Mouse (Mus musculus) T-helper 2 cell (primary cell): ENCODE data around the gene Tatdn3.

Experiments used
- in situ Hi-C: fragments of 300-600 bp; cut with MboI, MseI; formaldehyde crosslinking; loops from one replicate; pipeline ENCODE4 v1.15.1; 2025; ENCODE audit warnings: high pct_unique_total_duplicates

Gene Tatdn3

DNA sequence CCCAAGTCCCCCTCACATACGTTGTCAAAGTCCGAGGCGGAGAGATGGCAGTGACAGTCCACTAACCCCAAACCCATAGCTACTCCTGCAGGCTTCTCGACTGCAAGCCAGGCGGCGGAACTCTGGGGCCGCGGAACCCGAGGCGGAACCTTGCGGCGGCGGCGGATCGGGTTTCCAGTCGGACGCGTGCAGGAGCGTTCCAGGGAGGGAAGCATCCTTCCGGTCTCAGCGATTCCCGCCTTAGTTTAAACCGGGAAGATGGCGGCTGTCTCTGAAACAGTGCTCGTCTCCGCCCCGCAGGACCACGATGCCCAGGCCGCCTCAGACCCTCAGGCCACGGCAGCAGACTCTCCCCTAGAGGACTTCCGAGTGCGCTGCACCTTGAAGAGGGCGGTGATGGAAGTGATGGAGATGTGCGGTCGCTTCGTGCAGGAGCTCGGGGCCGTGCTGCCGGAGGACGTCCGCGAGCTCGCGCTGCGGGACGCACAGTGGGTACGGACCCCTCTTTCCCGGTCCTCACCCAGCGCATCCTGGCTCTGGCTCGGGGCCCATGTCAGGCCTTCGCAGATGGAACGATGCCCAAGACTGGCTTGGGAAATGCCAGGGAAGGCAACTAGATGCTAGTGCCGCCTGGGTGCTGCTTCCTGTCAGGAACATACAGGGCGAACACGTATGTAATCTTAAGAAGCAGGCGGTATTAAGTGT, at the start of gene Tatdn3, which contains the start of gene Nsl1:
TSS of gene Tatdn3 (minus strand) at position 152 of the 705 bp plus-strand sequence.
TSS of gene Nsl1 (plus strand) at position 232 of the 705 bp plus-strand sequence.
- in situ Hi-C loops: no loop called here

DNA sequence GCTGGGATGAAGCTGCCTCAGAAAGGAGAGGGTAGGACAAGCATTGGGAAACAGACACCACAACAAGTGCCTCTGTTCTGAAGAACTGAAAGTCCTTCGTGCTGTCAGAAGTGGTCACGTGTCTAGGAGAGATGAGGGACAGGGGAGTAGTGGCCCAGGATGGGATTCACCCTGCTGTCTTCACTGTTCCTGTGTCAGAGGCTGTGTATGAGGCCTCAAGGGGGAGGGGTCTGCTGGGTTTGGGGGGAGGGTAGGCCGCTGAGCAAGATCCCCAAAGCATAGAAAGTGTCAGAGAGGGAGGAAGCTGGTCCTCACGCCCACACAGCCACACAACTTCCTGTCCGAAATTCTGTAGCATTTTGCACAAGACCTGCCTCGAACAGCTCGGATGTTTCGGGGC, 48.4 kb upstream of the Tatdn3 start:
- in situ Hi-C loops: no loop called here

DNA sequence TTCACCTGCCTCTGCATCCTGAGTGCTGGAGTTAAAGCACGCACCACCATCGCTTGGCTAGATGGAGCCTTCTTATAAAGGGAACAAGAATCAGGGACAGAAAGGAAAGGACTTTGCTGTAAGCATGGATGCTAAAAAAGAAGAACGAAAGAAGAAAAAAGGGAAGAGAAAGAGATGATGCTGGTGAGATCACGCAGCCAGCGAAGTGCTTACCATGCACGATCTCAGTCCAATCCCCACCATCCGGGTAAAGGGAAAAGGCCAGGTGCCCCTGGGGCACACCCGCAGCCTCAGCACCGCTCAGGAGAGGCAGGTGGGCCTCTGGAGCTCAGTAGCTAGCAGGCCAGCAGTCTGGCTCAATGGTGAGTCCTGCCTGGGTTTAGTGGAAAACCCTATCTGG, 47.2 kb upstream of the Tatdn3 start:
- in situ Hi-C loops: no loop called here

DNA sequence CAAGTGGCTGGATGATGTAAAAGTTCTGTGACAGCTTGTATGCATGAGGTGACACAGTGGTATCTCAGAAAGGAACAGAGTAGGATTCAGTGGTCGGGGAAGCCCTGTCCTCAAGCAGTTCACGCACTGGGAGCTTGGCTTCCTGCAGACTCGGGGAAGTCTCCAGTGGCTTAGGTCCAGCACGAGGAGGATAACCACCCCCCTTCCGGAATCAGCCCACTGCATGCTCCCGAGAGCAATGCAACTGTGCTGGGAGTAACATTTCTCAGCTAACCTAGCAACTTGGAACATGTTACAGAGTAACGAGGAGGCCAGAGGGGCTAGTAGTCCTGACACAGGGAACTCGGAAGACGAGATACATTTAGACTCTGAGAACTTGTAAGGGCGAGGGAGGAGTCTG, 44.6 kb upstream of the Tatdn3 start:
- in situ Hi-C loops: no loop called here

DNA sequence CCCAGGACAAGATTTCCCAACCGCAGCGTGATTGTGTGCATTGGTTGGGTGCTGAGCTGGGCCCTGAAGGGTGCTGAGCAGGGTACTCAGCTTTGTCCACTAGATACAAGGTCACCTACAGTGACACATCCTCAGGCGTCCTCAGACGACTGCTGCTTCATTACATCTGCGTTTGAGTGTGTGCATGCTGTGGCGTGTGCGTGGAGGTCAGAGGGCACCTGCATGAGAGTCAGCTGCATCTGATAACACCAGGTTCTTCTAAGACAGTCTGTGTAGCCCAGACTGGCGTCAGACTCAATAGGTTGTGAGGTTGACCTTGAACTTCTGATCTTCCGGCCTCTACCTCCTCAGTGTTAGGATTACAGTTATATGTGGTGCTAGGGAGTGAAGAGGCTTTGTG, 42.5 kb upstream of the Tatdn3 start:
- in situ Hi-C loops: no loop called here

DNA sequence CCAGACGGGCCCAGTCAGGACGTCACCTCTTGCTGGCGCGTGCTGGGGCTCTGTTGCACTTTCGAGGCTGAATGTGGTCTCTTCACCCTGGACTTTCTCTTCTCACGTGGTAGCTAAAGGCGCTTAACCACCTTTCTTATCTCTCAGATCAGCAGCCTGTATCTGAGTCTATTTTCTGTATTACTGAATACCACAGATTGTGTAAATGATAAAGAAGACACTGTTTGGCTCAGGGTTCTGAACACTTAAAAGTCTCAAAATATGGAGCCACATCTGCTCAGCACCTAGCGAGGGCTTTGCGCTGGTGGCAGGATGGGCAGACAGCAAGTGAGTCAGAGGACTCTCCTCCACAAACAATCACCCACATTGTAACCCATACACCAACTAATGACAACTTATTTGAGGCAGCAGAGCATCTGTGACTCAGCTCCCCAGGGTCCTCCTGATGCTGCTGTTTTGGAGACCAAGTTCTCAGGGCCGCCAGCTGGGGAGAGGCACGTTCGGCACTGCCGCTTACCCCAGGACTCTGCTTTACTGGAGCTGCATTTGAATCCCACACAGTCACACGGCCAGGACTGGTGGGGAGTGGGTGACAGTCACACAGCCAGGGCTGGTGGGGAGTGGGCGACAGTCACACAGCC, 40.1 kb upstream of the Tatdn3 start:
- in situ Hi-C loops: no loop called here

DNA sequence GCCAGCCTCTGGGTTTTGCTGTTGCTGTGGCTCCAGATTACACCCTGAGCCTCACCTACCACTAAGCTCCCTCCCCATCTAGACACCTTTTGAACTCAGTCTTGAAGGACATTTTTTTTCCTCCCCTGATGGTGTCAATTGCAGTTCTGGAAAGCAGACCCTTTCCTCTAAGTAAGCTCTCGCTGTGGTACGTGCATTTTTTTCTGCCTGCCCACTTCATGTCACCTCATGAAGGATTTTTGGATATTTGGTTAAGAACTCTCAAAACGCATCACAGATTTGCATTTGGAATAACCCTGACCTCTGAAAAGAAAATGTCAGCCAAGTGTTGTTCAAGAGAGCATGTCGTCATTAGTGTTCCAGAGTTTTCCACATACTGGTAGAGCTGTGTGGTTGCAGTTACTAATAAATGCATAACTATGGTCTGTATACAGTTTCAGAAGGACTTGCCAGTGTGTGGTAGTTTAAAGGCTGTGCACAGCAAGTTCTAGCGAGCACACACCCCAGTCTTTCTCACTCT, 37.1 kb upstream of the Tatdn3 start:
- in situ Hi-C loops: loop anchor here (5.0 kb wide), 1 partner anchor 182 kb away; no protein-coding TSS in a partner anchor

DNA sequence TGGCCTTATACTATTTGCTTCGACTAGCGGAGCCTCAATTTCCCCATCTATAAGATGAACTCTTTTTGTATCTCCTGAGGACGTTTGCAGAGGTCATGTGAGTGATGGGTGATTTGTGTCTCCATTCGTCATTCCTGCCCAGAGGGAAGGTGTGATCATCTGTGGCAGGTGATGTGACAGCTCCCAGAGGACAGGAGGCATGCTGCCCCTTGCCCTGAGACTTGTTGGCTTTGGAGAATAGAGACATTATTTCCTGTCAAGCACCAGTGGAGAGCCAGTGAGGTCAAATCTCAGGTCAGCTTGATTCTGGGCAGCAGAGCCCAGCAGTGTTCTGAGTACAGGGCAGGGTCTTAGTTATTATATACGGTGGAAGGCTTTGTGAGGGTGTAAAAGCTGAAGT, 36.4 kb upstream of the Tatdn3 start:
- in situ Hi-C loops: loop anchor here (5.0 kb wide), 1 partner anchor 183 kb away; no protein-coding TSS in a partner anchor

DNA sequence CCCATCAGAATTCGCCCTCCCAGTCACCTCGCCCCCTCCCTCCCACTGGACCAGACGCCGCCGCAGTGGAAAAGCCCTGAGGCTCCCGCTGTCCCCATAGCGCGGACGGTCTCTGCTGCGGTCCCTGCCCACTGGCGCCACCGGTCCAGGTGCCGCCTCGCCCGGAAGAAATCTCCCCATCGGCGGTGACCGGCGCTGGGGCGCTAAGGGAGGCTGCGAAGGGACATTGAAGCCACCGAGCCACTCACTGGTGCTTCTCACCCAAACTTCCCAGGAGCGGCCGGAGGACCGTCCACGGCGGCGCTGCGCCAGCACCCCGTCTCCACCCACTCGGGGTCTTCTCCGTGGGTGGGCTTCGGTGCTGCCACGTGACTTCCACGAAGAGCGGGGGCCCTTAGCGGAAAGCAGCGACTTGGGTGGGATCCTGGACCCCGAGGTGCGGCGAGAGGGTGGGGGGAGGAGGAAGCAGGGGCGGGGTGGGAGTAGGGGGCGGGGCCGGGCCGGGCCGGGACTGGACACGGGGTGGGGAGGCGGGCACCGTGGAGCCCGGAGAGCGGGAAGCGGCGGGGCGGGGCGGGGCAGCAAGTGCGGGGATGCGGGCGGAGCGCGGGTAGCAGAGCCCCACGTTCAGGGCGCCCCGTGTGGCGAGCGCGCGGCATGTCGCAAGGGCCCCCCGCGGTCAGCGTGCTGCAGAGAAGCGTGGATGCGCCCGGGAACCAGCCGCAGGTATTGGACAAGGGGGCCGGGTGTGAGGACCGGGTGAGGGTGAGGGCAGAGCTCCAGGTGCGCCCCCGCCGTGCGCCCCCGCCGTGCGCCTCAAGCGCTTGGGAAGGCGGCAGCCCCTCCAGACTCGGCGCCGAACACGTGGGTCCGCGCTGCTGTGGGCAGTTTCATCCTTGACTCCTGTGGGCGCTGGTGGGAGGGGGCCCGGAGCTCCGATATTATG, 35.3 kb upstream of the Tatdn3 start, which contains the start of gene Batf3:
TSS of gene Batf3 (plus strand) at position 46 of the 946 bp plus-strand sequence.
- in situ Hi-C loops: loop anchor here (5.0 kb wide), 1 partner anchor 184 kb away; no protein-coding TSS in a partner anchor

DNA sequence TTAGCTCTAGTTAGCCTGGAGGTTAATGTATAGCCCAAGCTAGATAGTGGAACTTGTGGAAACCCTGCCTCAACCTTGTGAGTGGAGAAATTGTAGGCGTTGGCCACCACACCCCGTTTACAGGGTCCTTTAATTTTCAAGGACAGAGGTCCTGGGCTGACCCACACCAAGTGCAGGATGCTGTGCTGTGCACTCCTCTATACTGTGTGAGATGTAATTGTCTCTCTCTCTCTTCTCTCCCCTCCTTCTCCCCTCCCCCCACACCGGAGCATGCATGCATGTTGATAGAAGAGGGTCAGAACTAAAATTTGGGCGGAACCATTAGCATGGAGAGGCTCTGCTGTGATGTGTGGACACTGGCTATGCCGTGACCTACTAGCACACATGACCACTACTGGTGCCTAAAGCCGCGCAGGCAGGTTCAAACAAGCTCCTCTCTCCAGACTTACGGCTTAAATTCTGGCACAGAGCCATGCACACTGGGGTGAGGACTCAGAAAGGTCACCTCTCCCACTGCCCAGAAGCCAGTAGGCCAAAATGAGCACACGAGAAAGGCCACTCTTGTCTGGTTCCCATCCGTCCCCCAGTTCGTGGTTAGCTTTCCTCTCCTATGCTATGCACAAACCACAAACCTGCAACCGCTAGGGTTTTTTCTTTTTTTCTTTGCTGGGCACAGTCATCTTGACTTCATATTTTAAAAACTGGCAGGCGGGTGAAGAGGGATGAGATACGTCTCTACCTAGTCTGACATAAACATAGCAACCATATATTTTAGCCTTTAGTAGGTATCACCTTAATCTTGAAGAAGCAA, 34.3 kb upstream of the Tatdn3 start:
- in situ Hi-C loops: loop anchor here (5.0 kb wide), 1 partner anchor 185 kb away; no protein-coding TSS in a partner anchor

DNA sequence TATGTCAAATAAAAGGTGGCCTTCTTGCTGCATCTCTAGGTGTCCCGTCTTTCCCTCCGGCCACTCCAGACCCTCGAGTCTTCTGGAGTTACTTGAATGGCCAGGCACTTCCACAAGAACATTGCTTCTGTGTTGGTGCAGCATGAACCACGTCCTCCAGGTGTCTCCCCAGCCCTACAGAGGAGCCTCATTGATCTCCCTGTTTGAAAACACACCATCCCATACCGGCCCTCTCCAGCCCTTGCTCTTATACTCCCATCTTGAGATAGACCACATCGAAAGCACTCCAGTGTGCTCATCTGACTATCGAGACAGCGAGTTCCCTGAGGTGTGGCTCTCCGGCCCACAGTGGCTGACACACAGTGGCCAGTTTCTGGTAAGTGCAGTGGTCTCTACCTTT, 32.3 kb upstream of the Tatdn3 start:
- in situ Hi-C loops: loop anchor here (5.0 kb wide), 1 partner anchor 187 kb away; no protein-coding TSS in a partner anchor

DNA sequence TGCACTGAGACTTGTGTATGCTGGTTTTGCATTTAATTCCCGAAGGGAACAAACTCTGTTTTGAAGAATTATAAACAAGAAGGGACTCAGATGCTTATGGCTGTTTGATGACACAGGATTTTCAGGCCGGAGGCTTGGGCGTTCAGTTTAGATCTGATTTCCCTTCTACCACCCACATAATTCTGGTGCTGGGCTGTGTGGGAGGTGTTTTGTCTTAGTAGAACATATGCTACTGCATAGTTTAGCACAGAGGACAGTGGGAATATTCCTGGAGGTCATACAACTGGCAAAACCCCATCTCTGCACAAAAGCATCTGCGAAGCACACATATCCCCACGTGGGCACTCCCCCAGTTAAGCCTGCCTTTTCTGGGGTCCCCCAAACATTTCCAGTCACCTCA, 30.8 kb upstream of the Tatdn3 start:
- in situ Hi-C loops: no loop called here

DNA sequence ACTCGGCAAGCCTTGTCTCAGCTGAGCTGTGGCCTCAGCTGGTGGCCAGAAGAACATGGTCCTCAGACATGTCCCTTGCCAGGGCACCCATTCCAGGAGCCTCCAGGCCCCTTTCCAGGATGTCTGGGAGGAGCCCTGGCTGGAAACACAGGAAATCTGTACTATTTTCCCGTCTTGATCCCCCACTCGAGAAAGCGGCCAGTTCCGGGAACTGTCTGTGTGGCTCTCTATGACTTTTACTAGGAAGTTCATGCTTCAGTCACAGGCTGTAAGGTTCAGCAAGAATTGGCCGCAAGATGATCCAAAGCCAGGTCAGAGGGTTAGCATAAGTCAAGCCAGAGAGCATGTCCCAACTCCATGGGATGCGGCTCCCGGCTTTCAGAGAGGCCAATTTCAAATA, 29.3 kb upstream of the Tatdn3 start:
- in situ Hi-C loops: no loop called here

DNA sequence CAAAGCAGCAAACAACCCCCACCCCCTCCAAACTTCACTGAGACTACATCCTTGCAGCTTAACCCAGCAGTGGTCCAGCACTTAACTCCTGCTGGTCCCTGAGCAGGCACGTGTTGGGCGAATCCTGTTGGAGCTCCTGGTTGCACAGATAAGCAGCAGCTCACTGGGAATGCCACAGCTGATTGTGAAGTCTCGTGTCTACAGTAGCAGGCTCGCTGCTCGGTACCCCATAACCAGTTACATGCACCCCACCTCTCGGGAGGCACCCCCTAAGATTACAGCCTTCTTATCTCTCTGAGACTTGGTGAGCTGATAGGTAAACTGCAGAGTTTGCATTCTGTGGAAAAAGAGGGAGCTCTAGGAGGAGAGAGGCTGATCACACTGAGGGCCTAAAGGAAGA, 26.6 kb upstream of the Tatdn3 start:
- in situ Hi-C loops: loop anchor here (5.0 kb wide), 1 partner anchor 38 kb away; no protein-coding TSS in a partner anchor

DNA sequence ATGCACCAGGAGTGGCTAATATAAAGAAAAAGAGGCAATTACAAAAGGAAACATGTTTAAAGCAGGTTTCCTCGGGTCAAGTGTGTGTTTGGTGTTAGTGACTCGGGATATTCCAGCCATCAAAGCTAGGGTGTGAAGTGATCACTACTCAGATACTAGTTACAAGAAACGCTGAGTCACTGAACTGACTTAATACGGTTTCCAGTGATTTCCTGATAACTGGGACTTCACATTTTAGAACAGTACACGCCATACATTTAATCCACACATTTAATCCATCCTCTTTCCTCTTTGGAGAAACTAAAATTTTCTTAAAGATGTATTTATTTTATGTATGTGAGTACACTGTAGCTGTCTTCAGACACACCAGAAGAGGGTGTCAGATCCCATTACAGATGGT, 25.2 kb upstream of the Tatdn3 start:
- in situ Hi-C loops: loop anchor here (5.0 kb wide), 1 partner anchor 39 kb away; no protein-coding TSS in a partner anchor

DNA sequence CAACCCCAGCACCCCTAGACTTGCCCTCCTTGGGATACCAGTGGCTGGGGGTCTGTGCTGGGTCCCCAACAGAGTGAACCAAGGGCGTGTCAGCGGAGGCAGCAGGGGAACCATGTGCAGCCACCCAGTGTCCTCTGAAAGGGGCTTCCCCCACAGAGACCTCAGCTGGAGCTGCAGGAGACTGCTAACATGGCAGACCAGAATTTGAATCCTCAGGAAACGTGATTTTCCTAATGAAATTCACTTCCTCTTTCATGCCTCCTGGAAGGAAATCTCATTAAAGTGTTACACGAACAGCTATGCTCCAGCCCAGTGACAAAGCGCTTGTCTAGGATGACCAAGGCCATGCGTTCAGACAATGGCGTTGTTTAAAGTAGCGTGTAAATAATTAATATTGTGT, 24.2 kb upstream of the Tatdn3 start:
- in situ Hi-C loops: loop anchor here (5.0 kb wide), 1 partner anchor 40 kb away; no protein-coding TSS in a partner anchor

DNA sequence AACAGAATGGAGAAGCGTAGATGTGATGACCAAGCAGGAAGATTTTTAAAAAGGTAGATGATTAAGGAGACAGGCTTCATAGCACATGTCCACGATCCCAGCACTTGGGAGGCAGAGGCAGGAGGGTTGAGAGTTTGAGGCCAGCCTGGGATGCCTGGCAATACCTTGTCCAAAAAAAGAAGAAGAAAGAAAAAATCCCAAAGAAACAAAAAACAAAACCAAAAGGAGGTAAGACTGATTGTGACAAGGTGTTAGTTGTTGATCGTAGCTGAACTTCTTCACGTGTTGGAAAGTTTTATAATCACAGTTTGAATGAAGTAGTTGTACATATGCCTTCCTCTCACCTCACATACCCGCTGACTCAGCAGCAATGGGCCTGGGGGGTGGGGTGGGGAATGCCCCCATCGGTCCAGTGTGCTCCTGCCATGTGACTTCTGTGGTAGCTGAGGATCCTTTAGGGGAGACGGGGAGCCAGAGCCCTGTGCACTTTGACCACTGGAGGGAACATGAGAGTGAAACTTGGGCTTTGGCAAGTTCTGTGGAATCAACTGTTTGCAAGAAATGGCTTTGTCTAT, 23.7 kb upstream of the Tatdn3 start:
- in situ Hi-C loops: loop anchor here (5.0 kb wide), 1 partner anchor 41 kb away; no protein-coding TSS in a partner anchor

DNA sequence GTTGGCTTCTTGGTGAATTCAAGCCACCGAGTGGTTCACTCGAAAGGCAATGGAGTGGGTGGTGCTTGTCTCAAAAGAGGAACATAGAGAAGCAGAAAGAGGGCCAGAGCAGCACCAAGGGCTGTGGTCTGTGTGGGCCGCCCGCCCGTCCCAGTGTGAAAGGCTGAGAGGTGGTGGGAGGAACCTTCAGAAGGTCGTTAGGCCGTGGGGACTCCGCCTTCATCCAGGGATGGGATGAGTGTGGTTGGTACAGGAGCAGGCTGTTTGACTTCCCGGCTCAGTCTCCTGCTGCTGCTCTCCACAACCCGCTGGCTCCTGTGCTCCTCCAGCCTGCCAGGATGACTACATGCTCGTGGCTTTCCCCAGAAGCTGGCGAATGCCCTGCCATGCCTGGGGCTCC, 22.9 kb upstream of the Tatdn3 start:
- in situ Hi-C loops: loop anchor here (5.0 kb wide), 1 partner anchor 42 kb away; no protein-coding TSS in a partner anchor

DNA sequence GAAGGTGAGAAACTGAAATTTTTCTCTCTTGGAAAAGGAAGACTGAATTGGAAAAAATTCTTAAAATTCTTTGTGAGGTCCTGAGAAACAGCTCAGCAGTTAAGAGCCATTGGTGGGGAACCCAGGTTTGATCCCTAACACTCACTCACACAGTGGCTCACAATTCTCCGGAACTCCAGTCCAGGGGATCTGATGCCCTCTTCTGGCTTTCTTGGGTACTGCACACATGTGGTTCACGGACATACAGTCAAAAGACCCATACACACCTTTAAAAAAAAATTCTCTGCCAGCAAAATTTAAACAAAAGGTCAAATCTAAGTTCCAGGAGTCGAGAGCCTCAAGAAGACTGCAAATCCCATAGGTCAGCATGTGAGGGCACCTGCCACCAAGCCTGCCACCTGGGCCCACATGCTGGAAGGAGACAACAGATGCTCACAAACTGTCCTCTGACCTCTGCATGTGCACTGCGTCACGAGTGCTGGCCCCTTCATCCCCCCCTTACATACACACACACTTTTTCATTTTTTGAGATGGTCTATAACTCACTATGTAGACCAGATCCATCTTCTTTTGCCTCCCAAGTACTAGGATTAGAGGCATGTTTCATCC, 22.3 kb upstream of the Tatdn3 start:
- in situ Hi-C loops: loop anchor here (5.0 kb wide), 1 partner anchor 42 kb away; no protein-coding TSS in a partner anchor
